Mouse (Mus musculus) frontal cortex, postnatal 10 days (tissue): ENCODE measurements at regions not wholly inside any gene's neighbourhood (a gene's known extent, or its start where the extent isn't known, plus 50 kb on each side); places are given as distances from the start of the nearest gene placed in this dataset.

Experiments
- DNase-seq, 2 experiments: peaks; one replicate each; pipeline ENCODE4 v3.0.0; 2022; ENCODE audit warnings: low spot score in 2 of 2, mixed read lengths in 1 of 2

DNA sequence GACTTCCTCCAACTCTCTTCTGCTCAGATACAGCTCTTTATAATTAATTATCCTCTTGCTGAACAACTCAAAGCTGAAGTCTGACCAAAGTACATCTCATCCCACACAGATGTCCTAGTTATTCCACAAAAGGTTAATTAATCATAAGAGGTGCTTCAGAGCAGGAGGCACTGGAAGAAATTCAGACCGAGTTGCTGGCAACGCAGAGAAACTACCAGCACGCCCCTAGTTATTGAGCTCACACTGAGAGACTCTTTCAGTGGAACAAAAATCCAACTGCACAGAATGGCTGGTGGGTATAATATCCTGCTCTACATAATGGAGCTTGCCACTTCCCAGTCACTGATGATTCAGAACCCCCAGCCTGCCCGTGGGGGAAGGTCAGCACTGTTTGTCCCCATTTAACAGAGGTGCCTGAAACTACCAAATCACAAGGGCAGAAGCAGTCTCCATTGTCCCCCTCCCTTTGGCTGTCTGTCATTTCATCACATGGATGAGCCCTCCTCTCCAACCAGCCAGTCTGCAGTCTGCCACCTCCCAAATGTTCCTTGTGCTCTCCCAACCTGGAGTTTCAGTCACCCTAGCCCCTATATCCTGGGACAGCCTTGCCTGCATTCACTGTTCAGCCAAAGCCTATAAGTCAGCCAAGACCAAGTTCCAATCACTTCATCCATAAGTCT, 170.3 kb upstream of the Creb1 start:
- no peak for DNase-seq

DNA sequence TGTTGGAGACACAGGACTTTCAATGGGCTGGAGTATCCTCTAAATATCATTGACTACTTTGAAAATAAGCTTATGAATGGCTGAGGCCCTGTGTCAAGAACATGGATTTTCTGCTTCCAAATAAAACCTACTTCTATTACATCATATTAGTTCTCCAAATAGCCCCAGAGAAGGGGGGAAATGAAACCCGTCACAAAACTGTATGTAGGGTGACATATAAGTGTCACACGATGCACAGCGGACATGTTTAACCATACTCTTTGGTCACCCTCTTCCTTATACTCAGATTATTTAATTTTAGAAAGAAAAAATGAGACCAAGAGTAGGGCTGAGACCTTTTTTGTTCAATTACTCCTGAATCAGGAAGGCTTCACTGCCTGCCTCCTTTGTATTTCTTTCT, 189.2 kb upstream of the Creb1 start:
- no peak for DNase-seq

DNA sequence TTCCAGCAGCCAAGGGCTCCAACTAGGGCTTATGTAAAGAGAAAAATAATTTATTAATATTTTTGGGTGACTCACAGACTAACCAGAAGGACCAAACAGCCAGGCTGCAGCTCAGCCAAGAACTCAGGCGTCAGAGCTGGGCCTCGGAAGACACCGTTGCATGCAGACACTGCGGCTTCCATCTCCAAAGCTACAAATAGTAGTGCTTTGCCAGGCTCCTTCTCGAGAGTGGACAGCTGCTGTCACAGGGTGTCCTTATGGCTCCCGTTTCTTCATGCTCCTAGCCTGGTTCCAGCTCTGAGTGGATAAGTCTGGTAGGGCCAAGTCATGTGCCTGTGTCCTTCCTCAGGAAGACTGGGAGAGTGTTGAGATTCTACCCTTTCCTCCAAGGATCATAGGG, 190.8 kb upstream of the Creb1 start:
- DNase-seq, result no peak

DNA sequence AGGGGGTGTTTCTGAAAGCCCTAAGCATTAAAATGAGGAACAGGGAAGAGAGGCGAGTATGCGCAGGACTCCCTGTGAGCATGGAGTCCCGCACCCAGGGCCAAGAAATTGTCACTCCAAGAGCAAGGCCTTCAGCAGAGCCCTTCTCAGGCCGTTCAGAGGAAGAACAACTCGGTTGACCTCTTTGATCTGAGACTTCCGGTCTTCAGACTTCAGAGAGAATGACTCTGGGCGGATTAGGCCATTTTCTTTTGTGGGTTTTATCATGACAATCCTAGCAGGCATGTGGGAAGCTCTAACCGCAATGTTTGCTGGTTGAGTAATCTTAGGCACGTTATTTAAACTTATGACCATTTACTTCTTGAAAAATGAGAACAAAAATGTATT, 193.9 kb upstream of the Creb1 start:
- DNase-seq, result no peak

DNA sequence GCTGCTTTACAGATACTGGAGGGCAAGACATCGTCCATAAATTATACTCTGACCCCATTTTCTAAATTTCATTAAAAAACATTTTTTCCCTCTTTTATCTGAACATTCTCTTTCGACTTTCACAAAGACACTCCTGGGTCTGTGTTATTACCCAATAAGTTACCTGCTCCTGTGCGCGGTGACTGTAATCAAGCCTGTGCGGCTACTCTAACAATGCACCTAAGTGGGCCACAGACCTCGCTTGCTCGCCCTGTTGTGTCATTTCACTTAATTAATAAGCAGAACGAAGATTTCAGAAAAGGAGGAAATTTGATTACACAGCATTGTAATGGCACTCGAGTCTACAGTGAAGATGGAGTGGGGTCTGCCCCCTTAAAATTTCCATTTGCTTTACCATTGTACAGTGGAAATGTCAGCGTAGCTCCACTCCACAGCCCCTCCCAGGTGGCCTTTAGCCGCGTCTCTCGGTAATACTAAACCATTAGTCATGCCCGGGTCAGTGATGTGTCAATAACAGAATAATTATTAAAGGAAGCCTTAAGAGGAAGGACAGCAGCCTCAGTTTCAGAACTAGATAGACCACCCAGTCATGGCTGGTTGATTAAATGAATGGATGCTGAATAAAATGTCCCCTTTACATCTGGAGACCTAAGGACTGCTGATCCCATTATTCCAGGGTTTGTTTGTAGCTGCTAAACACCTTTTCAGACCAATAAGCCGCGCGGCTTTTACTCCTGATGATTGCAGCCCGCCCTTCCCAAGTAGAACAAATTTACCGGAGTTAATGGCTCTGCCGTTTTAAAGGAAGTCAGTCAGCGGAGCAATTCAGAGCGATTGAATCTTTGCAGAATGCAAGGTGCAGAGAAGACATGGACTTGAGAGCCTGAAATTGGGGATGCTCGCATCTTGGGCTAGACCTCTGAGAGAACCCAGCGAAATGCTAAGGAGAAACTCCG, 194.5 kb upstream of the Creb1 start:
- DNase-seq, result no peak

DNA sequence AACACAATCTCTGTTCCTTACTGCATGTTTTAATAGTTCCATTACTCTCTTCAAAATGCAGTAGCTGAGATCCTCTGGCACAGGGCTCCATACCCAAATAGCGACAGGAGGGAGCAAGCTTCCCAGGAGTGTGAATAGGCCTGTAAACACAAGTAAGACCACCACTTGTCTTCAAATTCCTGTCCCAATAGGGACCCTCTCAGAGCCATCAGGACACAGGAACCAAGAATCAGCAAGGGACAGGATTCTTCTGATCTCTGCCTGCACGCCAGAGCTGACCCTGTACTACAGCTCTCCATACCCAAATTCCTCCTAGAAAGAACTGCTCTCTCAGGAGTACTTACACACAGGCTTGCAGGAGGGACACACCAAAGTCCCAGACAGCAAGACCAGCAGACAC, 200.9 kb upstream of the Creb1 start:
- no peak for DNase-seq

DNA sequence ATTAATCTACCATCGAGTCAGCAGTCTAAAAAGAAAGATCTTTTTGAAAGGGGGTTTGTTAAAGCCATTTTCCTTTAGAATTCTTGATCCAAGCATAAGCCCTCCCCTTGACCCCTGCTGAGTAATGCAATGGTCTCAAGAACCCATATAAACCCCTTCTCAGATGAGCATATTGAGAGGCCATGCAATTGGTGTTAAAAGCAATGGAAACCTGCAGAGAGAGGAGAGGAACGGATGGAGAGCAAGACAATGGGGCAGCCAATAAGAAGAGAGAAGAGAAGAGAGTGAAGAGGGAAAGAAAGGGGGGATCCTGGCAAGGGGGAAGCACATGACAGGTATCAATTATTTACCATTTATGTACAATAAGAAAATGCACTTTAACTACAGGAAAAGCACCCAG, 201.7 kb upstream of the Creb1 start:
- DNase-seq, result no peak

DNA sequence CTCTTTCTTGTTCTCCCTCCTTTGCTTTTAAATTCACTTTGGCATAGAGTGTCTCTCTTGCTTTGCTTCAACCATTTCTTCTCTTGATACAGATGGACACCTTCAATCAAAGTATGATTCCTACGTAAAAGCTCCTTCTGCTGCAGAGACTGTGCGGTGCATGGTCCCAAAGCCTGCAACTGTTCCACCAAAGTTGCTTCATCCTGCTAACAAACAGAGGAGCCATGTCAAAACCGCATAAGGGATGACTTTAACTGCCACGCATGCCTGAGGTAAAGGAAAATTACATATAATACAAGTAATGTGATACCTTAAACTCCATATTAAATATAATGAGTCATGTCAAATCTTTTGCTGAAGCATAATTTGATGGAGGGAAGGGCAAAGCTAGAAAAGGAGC, 200.1 kb upstream of the Klf7 start:
- no peak for DNase-seq

DNA sequence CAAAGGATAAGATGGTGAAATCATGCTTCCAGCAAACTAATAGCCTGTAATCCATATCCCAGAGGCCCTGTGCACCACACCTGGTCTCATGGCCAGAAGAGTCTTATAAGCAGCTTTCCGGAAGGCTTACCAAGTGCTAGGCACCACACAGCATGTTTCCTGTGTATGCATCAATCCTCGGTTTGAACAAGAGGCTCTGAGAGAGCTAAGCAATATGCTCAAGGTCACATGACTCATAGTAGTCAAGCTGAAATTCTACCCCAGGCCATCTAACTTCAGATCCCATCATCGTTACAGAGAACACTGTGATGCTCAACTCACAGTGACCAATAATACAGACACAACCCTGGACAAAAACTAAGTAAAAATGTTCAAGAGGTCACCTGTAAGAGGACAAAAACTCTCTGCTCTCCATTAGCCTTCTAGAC, 197.1 kb upstream of the Klf7 start:
- DNase-seq, result no peak

DNA sequence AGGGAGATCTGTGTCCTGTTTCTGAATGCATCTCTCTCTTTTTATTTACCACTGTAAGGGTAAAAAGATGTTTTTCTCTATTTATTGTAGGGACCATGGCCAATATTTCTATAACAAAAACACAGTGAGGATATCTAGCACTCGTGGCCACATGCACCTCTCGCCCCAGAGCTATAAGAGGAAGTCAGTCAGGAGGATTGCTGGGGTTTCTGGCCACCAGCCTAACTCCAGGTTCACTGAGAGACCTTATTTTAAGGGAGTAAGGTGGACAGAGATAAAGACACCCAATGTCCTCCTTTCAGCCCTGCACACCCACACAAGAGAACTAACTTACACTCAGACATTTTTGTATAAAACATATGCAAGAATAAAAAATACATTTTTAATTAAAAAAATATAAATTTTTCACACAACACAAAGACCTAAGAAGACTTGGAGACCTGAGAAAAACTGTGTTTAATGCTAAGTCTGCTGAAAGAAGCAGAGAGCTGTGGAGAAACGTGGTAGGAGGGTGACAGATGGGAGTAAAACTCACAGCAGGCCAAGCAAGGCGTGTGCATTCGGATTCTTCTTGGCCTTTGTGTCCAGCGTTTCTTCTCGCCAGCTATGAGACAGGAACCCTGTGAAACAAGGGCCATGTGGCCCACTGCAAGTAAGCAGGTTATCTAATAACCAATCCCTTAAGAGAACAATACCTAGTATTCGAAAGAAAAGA, 196.5 kb upstream of the Klf7 start:
- DNase-seq, result no peak

DNA sequence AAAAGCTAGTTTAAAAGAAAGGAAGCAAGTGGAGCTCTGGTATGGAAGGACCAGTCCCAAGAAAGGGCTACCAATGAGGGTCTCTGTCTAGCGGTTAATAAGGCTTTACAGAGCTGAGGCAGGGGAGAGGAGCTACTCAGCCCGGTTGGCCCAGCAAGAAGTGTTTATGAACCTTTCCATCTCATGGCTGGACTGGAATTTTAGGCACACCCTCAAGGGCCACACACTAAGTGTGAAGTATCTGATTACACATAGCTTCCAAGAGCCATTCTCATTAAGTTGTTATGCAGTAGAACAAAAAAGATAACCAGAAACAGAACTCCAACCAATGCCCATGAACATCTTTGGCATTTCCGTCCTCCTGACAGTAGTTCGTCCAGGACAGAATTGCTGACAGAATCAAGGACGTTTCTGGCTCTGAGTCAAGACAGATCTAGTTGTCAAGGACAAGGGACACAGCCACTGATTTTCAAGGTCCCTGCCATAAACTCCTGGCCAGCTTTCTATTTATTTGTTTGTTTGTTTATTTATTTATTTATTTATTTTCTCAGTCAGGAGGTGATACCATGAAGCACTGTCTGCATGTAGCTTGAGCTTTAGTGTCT, 195.1 kb upstream of the Klf7 start:
- DNase-seq, result no peak

DNA sequence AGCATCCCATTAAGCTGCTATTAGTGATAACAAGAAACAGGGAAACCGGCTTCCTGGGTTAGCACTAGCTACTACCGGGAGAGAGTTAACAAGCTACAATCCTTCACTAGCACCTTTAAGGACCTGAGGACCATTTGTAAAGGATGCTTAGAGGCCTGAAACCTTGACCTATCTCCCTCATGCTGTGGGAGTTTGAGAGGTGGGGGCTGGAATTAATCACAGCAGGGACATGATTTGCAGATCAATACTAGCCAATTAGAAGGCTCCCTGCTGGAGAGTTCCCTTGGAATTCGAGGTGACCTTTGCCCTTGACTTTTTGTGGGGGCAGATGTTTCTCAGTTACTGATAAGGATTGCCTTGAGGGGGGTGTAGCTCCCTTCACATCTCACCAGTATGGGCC, 189.3 kb upstream of the Klf7 start:
- DNase-seq, result no peak

DNA sequence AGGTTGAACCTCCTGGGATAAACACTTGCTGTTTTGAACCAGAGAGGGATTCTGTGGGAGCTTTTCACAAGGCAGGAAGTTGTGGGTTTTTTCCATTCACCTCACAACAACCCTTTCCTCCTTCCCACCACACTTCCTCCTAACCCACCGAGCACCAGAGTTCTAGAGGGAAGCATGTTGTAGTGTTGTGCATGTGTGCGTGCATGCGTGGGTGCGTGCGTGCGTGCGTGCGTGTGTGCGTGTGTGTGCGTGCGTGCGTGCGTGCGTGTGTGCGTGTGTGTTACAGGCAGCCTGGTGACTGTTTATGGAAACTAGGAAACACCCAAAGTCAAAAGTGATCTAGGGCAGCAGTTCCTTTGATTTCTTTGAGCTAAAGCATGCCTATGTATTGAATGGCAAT, 186.5 kb upstream of the Klf7 start:
- no peak for DNase-seq

DNA sequence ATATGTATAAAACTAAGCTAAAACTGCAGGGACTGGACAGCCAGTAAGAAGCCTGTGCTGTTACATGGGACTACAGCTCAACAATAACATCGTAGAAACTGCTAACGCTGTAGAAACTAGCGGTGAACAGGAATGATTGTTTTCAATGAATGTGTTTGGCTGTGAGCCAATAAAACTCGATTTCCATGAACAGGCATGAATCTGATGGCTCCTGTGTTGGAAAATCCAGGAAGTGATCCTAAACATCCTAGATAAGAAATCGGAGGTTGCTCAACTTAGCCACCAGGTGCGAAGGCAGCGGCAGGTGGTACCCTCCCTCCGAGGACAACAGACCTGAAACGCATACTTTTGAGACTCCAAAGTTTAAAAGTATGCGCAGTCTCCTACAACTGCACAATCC, 186.0 kb upstream of the Klf7 start:
- DNase-seq, result no peak

DNA sequence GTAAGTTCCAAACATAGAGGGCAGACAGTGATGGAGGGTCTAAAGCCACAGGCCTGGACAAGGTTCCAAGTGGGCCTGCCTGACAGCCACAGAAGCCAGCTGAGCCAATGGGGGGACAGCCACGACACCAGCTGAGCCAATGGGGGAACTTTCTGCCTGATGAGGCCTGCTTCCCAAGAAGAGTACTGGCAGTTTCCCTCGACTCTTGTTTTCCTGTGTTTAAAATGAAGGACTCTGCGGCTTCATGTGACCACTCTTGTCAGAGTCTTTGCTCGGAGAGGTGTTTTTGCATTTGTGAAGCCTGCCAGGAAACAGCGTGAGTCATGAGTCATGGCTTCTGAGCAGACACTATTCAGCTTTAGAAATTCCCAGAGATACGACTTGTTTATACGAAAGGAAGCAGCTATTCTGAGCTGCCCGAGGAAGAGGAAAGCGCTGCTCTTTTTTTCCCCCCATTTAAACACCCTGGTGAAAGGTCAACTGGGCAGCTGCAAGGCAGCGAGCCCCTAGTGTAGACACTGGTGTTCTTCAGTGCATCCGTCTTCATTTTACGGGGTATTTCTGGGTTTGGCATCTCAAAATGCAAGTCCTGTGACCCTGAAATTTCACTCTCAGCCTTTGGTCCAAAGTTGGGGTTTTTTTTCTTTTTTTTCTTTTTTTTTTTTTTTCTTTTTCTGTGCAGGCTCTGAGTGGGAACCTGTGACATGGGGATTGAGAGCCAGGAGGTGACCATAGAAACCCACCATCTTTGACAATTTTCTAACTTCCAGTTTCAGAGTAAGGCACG, 183.5 kb upstream of the Klf7 start:
- DNase-seq, result peak; percentile 36 to 50

DNA sequence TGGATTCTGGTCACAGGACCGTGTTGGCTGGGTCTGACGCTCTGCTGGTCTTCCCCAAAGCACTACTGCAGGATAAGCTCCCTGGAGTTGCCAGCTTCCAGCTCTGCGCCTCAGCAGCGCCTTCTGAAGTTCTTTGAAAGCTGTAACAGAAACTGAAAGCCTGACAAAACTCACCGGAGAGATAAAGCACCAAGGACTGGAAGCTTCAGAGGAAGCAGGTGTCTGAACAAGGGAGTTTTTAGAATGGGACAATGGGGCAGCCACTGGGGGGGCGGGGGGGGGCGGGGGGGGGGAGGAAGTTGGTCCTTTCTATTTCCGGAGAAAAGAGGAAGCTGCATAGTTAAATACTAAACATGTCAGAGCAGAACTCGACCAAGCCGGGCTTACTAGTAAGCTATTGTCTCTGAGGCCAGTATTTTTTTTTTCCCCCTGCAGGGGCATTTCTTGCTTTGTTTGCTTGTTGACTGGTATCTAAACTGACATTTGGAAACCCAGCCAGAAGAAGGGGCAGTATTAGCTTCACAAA, 180.8 kb upstream of the Klf7 start:
- peak; percentile 54 to 66 for DNase-seq

DNA sequence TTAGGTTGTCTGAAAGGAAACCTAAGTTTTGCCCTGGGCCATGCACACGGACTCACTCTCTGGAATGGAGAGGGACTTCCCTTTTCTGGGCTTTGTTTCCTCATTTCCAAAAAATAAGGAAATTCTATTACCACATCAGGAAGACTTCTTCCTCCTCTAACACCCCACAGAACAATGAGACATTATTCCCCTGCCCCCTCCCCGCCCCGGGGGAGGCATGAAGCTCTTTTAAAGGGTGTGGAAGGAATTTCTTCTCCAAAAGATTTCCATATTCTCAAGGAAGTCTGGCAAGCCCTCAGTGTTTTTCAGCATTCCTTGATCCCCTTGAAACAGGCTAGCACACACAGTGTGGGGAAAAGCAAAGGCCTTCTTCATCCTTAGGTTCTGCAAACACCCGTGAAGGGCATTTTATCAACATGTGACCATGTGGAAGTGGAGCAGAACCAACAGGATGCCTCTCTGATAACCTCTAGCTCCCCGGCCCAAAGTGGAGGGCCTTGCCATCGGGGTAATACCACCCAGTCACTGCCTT, 179.5 kb upstream of the Klf7 start:
- DNase-seq, result no peak

DNA sequence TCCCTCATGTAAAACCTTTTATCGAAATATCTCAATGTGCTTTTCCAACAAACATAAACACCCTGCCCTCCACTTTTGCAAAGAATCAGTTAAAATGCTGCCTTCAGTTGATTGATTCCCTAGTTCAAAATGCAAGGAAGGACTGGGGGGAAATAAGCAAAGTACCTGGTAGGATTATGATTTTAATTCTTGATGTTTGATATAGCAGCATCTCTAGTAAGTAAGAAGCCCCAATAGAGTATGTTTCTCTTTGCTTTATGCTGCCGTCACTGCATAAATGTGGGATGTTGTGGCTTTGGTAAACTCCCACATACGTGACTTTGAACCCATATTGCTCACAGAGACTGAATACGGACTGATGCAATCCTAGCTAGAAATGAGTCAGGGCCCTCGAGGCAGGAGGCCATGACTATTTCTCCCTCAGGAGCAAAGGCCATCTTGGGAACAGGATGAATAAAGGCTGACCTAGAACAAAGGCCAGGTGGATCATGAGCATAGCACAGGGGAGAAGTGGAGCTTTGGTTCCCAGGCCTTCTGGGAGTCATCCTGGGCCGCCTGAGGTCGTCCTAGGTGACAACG, 179.0 kb upstream of the Klf7 start:
- no peak for DNase-seq

DNA sequence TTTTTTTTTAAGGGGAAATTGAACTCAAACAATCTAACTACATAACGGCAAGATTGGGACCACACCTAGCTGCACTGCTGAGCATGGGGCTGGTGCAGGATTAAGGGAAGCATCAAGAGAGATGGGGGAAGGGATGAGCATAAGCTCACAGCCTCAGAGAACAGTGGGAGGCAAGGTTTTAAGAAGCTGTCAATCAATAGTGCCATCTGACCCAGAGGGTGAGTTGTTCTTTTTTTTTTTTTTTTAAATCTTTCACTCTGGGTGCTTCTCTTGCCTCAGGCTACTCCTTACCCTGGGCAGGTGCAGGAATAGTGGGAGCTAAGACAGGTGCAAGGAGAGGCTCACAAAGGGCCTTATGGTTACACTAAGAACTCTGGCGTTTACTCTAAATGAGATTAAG, 176.9 kb upstream of the Klf7 start:
- no peak for DNase-seq

DNA sequence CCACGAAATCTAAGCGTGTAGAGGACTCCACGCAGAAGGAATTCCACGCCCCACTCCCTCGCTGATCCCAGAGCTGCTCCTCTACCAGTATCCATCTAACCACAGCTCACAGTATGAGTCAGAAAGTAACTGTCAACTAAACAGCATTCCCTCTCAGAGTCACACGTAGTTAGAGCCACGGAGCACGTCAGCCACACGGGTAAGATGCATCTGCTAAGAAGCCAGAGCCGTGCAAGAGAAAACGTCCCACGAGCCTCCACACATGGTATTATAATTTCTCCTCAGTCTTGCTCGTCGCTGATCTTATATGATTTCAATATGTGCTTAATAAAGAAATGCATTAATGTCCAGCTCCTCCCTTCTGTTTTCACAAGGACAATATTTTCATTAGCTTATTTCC, 176.1 kb upstream of the Klf7 start:
- no peak for DNase-seq

DNA sequence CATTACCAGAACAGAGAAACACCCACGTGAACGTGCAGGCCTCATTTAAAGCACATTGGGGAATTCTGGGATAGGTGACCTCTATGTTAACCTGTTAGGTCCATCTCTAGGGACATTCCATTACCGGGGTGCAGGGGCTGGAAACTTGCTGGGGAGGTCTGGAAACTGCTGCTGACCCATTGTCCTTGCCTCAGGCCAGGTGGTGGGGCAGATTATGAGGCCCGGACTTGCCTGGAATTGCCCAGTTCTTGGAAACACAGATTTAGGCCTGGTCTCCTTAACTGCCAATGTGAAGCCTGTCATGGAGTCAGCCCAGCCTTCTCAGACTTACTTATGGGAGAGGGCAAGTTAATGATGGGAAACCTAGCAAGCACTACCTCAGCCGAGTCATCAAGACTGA, 175.3 kb upstream of the Klf7 start:
- DNase-seq, result no peak
